ENCODE assay signal across 9 mouse cellular contexts in the genomic region with DNA sequence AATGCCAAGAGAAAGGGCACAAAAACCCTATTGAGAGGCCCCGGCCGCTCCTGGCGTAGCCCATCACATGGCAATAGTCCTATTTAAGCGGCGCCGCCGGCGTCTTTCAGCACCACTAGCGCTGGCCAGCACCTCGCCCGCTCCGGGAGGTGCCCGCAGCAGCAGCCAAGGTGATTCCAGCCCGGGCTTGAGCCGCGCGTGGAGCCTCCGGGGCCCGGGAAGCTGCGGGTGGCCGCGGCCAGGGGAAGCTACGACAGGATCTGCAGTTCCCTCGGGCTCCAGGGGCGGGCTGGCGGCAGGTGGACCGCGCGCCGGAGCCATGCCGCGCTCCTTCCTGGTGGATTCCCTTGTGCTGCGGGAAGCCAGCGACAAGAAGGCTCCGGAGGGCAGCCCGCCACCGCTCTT. TPM values are rescaled to one million over a fixed set of nuclear protein-coding genes. Genes with fewer than 3 reads are reported as not detected.
DNase-seq lines count a peak whose midpoint lies in the region; ATAC-seq lines count a peak whose summit lies in the region.
"Had no signal": no experiment of that assay in that cellular context is flagged by ENCODE, and none has a peak within 500 bp of the region (broad histone marks: within the 10 kb centered on the region; RNA-seq: fewer than 3 reads in every experiment).

A gene (plus strand): TSS at position 126 of the 405 bp plus-strand sequence.

- H3K9ac ChIP-seq in forebrain, embryonic 11.5 days (ENCODE audit: low read length), result peak within 1 kb of the TSS; percentile 27; the same call in 1 of the 2 replicates

- DNase-seq in R1 (ENCODE audit: low read depth, low spot score), result peak; percentile 88
- DNase-seq in brain, adult 2 months (ENCODE audit: low read depth, low spot score), result peak; percentile 31
- DNase-seq in forebrain, embryonic 11.5 days (ENCODE audit: low spot score), result peak; percentile 89
- peak; percentile 82 for DNase-seq in hindbrain, embryonic 10.5 days (ENCODE audit: low spot score)
- peak; percentile 19 for DNase-seq in layer of hippocampus, adult 9-11 months
- DNase-seq in lung, postnatal 10 days, result peak; percentile 73
- peak; percentile 72 for DNase-seq in ovary, postnatal 14 days (ENCODE audit: low spot score)
- no peak for DNase-seq in thymus, adult 18-20 months

- no peaks in the 10 kb centered on the region for H3K9me3 ChIP-seq in forebrain, embryonic 11.5 days (ENCODE audit: control insufficient read depth, low read length)
- peaks cover 3% of the 10 kb centered on the region for H3K9me3 ChIP-seq in hindbrain, embryonic 10.5 days

- H3K4me2 ChIP-seq in forebrain, embryonic 11.5 days (ENCODE audit: low read depth, low read length, severe bottlenecking), result peak within 1 kb of the TSS; percentile 53

- H3K4me1 ChIP-seq in forebrain, embryonic 11.5 days (replicated peaks; ENCODE audit: control insufficient read depth, insufficient read depth, low read length), result peaks cover 22% of the 10 kb centered on the region
- H3K4me1 ChIP-seq in hindbrain, embryonic 10.5 days (replicated peaks), result peaks cover 42% of the 10 kb centered on the region

- H3K4me3 ChIP-seq in forebrain, embryonic 11.5 days (ENCODE audit: low read depth, low read length), result peak within 1 kb of the TSS; percentile 31
- H3K4me3 ChIP-seq in hindbrain, embryonic 10.5 days, result peak within 1 kb of the TSS; percentile 55

- no peak within 1 kb of the TSS for H3K27ac ChIP-seq in forebrain, embryonic 11.5 days (ENCODE audit: low read depth, low read length)
- peak within 1 kb of the TSS; percentile 84 for H3K27ac ChIP-seq in hindbrain, embryonic 10.5 days

- H3K36me3 ChIP-seq in forebrain, embryonic 11.5 days (ENCODE audit: control insufficient read depth, insufficient read depth, low read length), result no peaks in the 10 kb centered on the region
- H3K36me3 ChIP-seq in hindbrain, embryonic 10.5 days, result no peaks in the 10 kb centered on the region

- under 1% methylated on average over 34 of the region's 37 CpGs for WGBS in forebrain, embryonic 11.5 days
- under 1% methylated on average over 37 of the region's 37 CpGs for WGBS in hindbrain, embryonic 10.5 days

- H3K27me3 ChIP-seq in forebrain, embryonic 11.5 days (ENCODE audit: control insufficient read depth, insufficient read depth, low read length), result peaks cover 86% of the 10 kb centered on the region
- peaks cover 99% of the 10 kb centered on the region for H3K27me3 ChIP-seq in hindbrain, embryonic 10.5 days (ENCODE audit: insufficient read depth, poor library complexity, severe bottlenecking)

- ATAC-seq in forebrain, embryonic 11.5 days (replicated peaks; ENCODE audit: low FRiP score), result peak; percentile 74

RNA-seq across cellular contexts. Expression of the gene that starts here (rescaled TPM):
- polyA plus RNA-seq in forebrain, embryonic 11.5 days (2014; fragmentation: Nextera tagmentation; extraction: Ambion mirVana), result 8.9 and 10.6 TPM in 2 replicates
- 8.9 and 16.9 TPM in 2 replicates for polyA plus RNA-seq in hindbrain, embryonic 10.5 days (2016; fragmentation: Nextera tagmentation; extraction: Ambion mirVana)
- polyA plus RNA-seq: gonadal fat pad, adult 2 months had no signal

Comparison
In these comparisons a context has a peak if more than half of its experiments do, and no peak if none do; other contexts are left out.
1. DNase-seq: peak in R1 (single experiment), brain, adult 2 months (single experiment), forebrain, embryonic 11.5 days (single experiment), hindbrain, embryonic 10.5 days (single experiment), layer of hippocampus, adult 9-11 months (single experiment), lung, postnatal 10 days (single experiment) and ovary, postnatal 14 days (single experiment); none in thymus, adult 18-20 months (0 of 2).